Mouse (Mus musculus) cerebellum, postnatal 4 days (tissue): ENCODE results near the gene Ethe1.

ENCODE experiments used
- DNase-seq, 2 experiments: peaks; one replicate each; pipeline ENCODE4 v3.0.0; 2022; ENCODE audit warnings: low spot score in 2 of 2, mixed read lengths in 1 of 2

Ethe1 gene

DNA sequence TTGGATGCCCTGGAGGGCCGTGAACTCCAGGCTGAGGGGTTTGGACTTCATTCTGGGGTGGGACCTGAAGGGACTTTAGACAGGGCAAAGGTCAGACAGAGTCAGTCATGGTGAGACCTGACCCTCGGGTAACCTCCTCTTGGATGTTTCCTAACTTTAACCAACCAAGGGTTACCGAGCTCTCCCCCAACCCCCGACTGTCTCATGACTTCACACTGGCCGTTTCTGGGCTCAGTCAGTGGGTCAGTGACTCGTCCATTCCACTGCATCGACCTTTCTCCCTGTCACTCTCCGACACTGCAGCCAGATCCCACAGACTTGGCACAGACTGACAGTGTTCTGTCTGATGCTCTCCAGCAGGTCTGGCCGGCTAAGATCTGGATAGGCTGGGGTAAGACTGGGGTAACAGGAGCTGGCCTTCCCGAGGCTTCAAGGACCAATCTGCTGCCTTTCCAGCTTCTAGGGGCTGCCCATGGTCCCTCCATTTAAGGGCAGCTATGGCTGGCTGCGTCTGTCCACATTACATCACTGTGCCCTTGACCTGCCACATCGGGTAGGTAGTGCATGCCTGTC is 13.0 kb upstream of the Ethe1 start:
- no peak for DNase-seq

DNA sequence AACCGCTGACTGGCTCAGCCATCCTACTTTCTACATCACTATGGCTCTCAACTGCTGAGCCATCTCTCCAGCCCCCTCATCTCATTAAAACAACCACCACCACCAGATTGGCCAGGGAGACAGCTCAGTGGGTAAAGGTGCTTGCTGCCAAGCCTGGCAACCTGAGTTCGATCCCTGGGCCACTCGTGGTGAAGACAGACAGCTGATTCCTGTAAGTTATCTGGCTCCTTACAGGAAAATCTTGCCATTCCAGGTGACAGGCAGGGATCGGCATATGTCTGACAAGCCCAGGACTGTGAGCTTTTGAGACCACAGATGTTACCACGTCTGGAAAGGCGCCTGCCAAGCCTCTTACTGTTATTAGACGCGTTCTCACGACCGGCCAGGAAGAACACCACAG is 9.5 kb upstream of the Ethe1 start:
- no peak for DNase-seq

DNA sequence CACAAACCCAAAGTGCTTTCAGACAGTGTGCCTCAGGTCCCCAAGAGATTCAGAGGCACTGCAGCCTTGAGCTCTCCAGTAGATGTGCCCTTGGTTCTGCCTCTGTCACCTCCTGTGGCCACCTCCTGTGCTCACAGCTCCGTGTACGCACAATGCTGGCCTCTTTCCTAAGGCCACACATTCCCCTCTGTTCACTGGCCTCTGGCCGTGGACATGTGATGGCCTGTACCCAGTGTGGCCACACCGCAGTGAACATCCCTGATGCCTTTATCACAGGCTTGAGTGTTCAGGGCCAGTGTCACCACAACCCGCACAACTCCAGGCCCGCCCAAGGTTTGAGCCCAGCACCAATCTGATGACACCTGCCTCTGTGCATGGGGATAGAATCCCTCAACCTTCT is 2.5 kb upstream of the Ethe1 start:
- no peak for DNase-seq

DNA sequence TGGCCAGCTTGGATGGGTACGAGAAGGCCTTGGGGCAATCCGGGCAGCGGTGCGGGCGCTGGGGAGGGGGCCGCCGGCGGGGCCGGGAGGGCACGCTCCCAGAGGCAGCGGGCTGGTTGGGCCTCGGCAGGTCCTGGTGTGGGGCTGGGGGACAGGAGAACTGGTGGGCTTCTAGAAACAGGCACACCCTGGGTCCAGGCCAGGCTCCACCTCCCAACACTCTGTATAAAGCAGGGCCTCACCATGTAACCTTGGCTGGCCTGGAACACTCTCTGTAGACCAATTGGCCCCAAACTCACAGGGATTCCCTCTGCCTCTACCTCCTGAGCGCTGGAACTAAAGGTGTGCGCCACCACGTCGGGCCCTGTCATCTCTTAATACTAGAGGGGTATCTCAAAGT is 1.3 kb upstream of the Ethe1 start:
- no peak for DNase-seq

DNA sequence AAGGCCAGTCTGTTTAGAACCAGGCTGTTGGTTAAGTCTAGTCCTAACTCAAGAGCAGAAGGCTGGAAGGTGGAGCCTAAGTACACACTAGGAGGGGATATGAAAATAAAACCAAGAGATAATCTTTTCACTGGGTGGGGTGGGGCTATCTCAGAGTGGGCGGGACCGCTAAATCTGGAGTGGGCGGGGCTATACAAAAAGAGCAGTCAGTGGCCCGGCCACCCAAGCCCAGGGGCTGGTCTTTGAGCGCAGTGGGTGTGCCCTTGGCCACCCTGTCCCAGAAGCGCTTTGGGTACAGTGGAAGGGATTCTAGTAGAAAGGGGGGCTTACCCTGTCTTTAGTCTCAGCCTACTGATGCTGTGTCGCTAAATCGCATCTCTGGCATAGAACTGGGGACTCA is 515 bp upstream of the Ethe1 start:
- DNase-seq: no peak

DNA sequence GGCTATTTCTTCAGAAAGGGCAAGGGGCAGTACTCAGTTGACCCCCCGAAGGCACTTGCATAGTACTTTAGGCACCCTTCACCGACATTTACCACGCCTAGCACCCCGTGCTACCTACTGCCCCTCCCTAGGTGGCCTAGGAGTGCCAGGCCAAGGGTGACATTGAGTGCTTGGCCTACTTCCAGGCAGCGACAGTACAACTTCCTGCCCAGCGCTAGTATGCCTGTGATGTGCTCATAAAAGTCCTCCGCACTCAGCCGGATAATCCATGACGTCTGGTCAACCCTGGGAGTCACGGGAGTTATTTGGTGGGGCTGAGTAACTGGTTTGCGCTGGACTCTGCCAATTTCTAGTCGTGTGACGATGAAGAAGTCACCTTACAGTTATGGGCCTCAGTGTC is 993 bp downstream of the Ethe1 start:
- DNase-seq: no peak

DNA sequence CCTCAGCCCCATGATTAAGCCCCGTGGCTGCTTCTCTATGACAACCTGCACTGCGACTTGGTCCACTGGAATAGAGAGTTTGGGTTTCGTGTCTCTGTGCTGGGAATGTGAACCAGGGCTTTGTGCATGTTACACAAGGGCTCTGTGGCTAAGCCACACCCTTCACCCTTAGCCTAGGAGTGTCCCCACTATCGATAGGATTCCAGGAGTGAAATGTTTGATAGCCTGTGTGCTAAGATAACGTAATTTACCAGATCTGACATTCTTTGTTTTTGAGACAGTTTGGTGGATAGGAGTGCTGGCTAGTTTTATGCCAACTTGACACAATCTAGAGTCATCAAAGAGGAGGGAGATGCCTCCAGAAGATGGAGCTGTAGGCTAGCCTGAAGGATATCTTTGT is 4.4 kb downstream of the Ethe1 start:
- no peak for DNase-seq

DNA sequence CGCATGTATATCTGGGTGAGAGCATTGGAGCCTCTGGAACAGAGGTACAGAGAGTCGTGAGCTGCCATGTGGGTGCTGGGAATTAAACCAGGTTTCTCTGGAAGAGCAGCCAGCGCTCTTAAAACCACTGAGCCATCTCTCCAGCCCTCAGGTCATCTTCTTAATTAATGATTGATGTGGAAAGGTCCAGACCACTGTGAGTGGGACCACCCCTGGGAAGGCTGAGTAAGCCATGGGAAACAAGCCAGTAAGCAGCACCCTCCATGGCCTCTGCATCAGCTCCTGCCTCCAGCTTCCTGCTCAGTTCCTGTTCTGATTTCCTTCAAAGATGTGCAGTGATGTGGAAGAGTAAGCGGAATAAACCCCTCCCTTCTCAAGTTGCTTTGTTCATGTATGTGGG is 4.8 kb downstream of the Ethe1 start:
- DNase-seq: no peak

DNA sequence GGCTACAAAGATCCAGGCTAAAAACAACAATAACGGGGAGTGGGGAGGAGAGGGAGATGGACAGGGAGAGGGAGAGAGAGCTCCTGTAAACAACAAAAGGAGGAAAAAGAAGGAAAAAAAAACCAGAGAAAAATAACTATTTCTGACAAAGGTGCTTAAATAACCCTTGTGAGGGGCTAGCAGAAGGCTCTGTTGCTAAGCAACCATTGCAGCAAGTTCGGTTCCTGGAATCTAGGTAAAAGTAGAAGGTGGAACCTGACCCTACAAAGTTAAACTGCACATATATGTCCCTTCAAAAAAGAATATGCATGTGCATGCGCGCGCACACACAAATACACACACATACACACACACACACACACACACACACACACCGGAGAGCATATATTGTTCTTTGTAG is 5.4 kb downstream of the Ethe1 start:
- no peak for DNase-seq

DNA sequence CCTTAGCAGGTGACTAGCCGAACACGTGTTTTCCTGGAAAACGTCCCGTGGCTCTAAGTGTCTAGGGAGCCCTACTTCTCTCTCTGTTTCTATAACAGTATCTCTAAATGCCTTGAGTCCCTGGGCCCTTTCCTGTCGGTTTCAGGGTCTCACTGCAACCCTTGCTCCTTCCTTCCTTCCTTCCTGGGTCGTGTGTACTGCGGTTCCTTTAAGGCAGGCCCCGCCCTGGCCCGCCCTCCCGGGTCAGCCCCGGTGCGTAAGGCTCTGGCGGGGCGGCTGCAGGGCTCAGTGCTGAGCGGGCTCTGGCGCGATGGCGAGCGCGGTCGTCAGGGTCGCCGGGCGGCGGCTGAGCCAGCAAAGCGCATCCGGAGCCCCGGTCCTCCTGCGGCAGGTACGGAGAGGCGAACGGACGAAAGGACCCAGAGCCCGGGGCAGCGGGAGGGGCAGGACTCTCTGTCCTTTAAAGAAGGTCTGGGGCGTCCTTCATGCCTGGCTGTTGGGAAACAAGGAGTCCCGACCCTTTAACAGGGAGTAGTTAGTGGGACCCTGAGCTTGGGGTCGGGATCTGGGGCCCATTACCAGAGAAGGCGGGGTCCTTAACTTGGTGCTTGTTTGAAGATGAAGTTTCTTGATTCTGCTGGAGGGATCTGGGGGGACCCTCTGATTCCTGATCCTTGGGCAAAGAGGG is 6.4 kb downstream of the Ethe1 start:
- DNase-seq: peak in 1 of 2 experiments; percentile 55

DNA sequence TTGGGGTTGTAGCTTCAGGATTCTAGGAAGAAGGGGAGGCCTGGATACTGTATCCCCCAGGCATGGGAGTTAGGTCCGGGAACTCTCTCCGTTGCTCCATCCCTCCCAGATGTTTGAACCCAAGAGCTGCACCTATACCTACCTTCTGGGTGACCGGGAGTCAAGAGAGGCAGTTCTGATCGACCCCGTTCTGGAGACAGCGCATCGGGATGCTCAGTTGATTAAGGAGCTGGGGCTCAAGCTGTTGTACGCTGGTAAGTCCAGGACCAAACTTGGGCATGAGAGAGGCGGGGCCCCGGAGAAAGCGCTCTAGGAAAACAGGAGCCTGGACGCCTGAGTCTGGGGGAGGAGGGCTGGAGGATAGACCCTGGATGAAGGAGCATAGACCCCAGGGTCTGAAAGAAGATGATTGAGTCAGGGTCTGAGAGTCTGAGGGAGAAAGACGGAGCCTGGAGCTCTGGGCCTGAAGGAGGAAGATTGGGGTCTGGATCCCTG is 7.0 kb downstream of the Ethe1 start:
- no peak for DNase-seq

DNA sequence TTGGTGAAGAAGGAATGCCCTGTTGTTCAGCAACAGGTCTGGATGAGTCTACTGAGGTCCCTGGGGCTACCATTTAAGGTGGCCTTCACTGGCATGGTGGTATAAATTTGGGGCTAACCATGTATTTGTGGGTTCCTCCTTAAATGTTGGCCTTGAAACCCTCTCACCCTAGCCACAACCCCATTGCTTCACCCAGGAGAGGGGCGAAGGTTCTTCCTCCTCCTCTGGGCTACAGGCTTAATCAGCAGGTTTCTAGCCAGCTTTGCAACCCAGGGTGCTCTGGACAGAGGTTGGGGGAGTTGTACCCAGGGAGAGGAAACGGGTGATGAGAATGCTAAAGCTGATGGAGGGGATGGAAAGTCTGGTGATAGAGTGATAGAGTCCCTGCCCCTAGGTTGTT is 8.1 kb downstream of the Ethe1 start:
- no peak for DNase-seq

DNA sequence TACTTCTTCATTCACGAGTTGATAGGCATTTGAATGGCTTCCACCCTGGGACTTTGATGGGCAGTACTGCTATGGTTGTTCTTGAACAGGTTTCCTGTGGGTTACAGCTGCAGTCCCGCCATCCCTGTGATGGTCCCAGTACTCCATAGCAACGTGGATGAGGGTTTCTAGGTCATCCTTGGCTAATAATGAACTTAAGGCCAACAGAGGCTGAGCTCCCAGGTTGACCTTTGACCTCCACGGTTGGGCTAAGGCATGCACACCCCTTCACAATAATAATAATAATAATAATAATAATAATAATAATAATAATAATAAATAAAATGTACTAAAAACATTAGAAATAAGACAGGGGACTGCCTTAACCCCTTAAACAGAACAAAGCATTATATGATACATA is 10.8 kb downstream of the Ethe1 start:
- no peak for DNase-seq

DNA sequence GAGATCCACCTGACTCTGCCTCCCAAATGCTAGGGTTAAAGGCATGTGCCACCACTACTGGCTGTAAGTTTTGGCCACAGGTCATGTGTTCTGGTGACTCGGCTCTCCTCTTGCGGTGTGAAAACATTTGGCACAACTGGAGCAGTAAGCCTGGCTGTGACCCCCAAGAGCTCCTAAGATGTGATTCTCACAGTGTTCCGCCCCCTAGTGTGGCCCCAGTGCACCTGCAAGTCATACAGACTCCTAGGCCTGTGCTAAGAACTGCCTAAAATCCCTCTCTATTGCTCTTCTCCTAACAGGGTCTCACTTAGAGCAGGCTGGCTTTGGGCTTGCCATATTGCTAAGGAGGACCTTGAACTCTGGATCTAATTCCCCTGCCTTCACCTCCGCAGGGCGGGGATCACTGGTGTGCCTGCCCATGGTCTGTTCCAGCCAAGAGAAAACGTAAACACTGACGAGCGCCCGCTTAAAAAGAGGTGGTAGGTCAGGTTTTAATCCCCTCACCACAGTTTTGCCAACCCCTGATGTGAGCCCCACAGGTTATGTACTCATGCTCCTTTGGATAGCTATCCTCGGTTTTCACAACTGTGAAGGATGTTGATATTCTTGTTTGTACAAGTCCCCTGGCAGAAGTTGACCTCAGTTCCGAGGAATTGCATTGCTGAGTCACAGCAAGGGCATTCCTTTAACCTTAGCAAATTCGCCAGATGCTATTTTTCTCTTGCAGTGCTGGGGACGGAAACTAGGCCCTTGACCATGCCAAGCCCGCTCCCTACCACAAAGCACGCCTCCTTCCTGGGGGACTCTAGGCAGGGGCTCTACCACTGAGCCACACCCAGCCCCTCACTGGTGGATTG is 12.1 kb downstream of the Ethe1 start:
- DNase-seq: no peak

DNA sequence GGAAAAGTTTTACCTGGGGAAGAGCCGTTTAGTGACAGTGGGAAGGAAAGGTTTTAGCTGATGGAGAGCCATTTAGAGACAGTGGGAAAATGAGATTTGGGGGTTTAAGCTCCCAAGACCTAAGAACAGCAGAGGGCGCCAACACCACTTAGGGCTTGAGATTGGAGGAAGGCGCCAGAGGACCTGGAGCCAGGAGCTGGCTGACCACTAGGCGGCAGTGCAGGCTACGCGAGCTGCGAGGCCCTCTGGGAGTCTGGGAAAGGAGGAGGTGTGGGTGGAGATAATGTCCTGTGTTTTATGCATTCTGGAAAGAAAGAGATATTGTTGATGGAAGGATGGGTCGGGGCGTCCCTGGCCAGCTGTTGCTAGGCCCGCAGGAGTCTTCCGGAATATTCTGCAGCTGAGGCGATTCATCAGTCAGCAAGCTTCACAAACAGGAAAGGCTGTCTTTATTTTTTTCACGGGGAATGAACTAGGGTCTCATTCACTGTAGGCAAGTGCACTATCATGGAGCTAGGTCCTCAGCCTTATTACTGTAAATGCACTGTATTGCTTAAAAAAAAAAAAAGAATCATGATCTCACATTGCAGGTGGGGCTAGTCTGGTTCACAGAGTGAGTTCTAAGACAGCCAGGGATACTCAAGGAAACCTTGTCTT is 13.7 kb downstream of the Ethe1 start:
- peak; percentile 98 for DNase-seq

DNA sequence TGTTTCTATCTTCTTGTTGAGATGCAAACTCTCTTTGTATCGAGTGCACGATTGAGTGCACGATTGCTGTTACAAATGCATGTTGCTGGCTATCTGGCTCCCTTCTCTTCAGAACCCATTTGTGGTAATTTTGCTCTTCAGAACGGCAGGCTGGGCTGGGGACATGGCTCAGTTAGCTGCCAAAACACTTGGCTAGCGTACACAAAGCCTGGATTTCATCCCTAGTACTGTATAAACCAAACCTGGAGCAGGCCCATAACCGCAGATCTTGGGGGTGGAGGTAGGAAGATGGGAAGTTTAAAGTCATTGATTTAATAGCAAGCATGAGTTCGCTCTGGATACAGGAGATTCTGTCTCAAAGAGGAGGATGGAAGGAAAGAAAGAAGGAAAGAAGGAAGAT is 18.2 kb downstream of the Ethe1 start:
- DNase-seq: no peak

DNA sequence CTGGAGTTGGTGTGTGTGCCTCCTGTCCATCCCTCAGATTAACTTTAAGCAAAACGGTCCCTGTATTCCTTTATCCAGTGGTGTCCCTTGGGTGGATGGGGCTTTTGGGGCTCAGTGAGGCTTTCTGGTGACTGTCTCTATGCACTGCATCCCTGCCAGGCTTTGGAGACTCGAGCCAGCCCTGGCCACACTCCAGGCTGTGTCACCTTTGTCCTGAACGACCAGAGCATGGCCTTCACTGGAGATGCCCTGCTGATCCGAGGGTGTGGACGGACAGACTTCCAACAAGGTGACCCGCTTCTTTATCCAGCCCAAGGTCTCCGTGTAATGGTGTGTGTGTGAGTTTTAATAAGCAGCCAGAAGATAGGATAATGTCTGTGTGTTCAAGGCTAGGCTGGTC is 18.7 kb downstream of the Ethe1 start:
- no peak for DNase-seq

DNA sequence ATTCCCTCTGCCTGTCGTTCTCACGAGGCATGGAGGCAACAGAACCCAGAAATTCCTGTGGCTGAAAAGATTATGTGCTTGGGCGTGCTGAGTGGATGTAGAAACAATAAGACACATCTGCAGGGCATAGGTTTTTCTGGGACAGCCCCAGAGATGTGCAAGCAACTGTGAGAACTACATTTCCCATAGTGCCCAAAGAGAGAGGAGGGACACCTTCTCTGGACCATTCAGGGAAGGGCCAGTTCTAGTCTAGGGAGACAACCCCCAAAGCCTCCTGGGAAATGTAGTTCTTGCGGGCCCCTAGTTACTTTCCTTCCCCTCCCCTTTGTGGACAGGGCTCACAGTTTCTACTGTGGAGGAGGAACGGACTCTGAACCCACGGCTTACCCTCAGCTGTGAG is 20.7 kb downstream of the Ethe1 start:
- DNase-seq: no peak

DNA sequence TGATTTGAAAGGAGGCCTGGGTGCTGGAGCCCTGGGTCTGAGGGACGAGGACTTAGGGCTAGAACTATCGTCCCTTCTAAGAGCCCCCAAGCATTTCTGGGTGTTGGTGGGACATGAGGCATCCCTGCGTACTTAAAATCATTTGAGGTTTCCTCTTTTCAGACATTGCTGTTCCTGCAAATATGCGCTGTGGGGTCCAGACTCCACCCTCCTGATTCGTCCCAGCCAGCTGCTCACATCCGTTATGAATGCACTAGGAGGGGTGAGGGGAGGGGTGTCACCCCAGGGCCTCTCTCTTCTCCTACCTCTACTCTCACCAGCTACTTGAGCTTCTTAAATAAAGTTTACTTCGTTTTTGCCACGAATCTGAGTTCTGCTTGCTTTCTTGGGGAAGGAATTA is 21.2 kb downstream of the Ethe1 start:
- DNase-seq: no peak

DNA sequence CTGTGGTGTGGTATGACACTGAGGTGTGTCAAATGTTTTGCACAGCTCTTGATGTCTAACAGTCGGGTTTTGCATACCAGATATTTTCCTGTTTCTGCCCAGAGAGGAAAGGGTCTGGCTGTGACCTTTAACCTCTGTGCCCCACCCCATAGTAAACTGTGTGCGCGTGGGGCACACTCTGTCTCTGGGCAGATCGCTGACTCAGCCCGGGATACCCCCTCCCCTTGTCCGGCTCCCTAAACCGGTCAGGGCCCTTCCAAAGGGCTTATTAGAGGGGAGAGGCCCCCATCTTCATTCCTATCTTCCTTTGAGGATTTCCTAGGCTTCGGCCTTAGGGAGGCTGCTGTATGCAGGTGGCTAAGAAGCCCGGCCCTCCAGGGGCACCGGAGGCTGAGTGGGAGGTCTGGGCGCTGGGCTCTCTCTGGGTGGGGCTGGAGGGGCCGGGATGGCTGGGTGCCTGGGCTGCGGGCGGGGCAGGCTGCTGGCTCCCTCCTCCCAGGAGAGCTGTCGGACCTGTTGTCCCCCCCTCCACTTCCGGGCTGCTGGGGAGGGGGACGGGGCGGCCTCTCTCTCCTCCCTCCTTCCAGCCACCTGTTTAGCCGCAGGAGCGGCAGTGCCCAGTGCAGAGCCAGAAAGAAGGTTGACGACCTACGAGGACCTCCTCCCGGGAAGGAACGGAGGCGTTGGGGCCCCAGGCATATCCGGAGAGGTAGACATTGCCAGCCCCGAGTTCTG is 23.0 kb downstream of the Ethe1 start, which contains the start of gene Phldb3:
Phldb3 (plus strand) TSS at position 620 of the 735 bp plus-strand sequence.
- DNase-seq: no peak

DNA sequence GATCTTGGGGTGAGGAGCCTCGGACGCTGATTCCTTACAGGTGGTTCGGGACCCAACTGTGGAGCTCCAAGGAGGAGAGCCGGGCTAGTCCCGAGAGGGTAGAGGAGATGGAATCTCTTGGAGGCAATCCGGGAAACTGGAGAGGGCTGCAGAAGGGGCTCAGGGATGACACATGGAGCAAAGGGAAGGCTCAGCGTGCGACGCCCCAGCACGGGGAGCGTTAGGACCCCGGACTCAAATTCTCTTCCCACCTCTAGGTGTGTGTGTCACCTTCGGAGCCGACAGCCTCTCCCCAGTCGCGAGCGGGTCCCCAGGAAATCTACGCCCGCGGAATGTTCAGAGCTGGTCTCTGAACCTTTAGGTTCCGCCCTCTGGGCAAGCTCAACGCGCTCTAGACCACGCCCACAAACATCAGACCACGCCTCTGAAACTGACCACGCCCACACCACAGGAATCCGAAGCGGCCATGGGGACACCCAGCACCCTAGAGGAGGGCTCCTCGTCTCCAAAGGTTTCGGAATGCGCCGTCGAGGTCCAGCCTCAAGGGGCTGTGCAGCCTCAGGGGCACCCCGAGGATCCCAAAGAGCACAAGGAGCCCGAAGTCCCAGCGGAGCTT is 23.6 kb downstream of the Ethe1 start:
- peak in 1 of 2 experiments; percentile 31 for DNase-seq
